Mouse (Mus musculus): Measurements from ENCODE around the gene Ldhd. TPM values are rescaled to one million over a fixed set of nuclear protein-coding genes. Genes with fewer than 3 reads are reported as not detected.

Gene Ldhd
- polyA plus RNA-seq, 1 experiment from 2014 or later = 0.96 TPM

DNA sequence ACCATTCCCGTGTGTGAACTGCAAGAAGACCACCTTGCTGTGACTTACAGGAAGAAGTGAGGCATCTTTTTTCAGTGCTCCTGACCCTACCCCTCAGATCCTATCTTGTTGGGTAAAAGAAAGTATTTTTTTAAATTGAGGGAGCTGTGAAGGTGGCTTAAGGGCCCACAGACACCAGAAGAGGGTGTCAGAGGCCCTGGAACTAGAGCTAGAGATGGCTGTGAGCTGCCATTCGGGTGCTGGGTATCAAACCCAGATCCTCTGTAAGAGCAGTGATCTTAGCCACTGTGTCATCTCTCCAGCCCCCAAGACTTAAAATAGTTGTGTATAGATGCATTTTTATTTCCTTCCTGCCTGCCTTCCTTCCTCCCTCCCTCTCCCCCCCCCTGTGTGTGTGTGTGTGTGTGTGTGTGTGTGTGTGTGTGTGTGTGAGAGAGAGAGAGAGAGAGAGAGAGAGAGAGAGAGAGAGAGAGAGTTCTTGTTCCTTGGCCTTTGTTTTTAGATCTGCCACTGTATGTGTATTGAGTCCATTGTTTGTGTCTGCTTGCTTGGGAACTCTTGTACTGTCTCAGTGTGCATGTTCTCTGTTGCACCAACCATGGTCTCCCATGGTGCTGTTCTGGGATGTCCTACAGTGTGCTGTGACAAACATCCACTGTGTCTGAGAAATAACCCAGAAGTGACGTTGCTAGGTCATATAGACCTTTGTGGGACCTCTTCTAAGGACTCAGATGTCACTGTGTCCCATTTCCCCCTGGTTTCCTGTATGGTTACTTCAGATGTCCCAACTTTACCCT lies 35.9 kb downstream of the Ldhd start:
- Histone ChIP-seq H3K4me3 (ENCODE audit: low read depth, low read length) (no peak overlapping the region), H3K36me3 (ENCODE audit: control insufficient read depth, insufficient read depth, low read length) (no peaks in the 10 kb centered on the region), H3K27me3 (ENCODE audit: control insufficient read depth, insufficient read depth, low read length) (no peaks in the 10 kb centered on the region), H3K4me1 (ENCODE audit: control insufficient read depth, insufficient read depth, low read length) (peaks cover 28% of the 10 kb centered on the region; the same call in 1 of the 2 replicates), H3K4me2 (ENCODE audit: low read depth, low read length) (no peak overlapping the region), H3K9ac (replicated peaks; ENCODE audit: low read depth, low read length) (no peak overlapping the region), H3K9me3 (ENCODE audit: control insufficient read depth, low read length) (no peaks in the 10 kb centered on the region), H3K27ac (ENCODE audit: low read depth, low read length) (no peak overlapping the region)
- 77% methylated on average over 3 of the region's 3 CpGs for WGBS
- ATAC-seq (ENCODE audit: low read depth) = no peak

DNA sequence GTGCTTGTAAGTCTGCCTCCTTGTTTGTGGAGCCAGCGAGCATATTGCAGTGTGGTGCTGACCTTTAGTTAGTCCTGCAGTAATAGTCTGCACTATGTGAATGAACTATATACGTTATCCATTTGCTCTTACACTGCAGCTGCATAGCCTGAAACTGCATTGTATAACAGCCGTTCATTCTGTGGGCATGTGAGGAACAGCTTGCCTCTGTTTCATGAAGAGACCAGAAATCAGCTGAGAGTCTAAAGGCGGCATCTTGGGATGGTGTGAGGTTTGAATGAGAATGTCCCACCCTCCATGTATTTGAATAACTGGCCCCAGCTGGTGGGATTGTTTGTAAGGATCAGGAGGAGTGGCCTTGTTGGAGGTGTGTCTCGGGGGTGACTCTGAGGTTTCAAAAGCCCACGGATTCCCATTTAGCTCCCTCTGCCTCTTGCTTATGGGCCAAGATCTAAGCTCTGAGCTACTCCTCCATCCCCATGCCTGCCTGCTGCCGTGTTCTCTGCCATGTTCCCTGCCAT lies 37.7 kb downstream of the Ldhd start:
- no peaks in the 10 kb centered on the region for H3K9me3 ChIP-seq (ENCODE audit: control insufficient read depth, low read length)
- no peaks in the 10 kb centered on the region for H3K36me3 ChIP-seq (ENCODE audit: control insufficient read depth, insufficient read depth, low read length)
- WGBS = 63% methylated on average over 7 of the region's 7 CpGs
- no peak overlapping the region for H3K9ac ChIP-seq (replicated peaks; ENCODE audit: low read depth, low read length)
- peaks cover 26% of the 10 kb centered on the region; the same call in 1 of the 2 replicates for H3K4me1 ChIP-seq (ENCODE audit: control insufficient read depth, insufficient read depth, low read length)
- no peak for ATAC-seq (ENCODE audit: low read depth)
- H3K4me3 ChIP-seq (ENCODE audit: low read depth, low read length) = no peak overlapping the region
- H3K4me2 ChIP-seq (ENCODE audit: low read depth, low read length) = no peak overlapping the region
- no peak overlapping the region for H3K27ac ChIP-seq (ENCODE audit: low read depth, low read length)
- no peaks in the 10 kb centered on the region for H3K27me3 ChIP-seq (ENCODE audit: control insufficient read depth, insufficient read depth, low read length)

DNA sequence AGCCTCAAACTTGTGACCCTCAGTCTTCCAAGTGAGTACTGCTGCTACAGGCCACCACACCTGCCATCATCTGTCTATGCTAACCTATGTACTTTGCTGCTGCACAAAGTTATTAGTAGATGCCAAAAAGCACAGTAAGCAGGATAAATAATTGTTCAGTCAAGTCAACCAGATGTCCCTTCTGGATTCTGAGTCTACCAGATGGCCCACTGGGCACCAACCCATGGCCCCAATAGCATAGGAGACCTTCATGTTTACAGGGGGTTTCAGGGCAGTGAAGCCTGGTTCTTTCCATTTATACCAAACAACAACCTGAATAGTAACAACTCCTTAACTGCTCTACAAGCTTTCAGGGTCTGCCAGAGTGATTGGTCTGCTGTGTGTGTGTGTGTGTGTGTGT lies 39.0 kb downstream of the Ldhd start:
- Histone ChIP-seq H3K4me3 (ENCODE audit: low read depth, low read length) (no peak overlapping the region), H3K27me3 (ENCODE audit: control insufficient read depth, insufficient read depth, low read length) (no peaks in the 10 kb centered on the region), H3K9me3 (ENCODE audit: control insufficient read depth, low read length) (no peaks in the 10 kb centered on the region), H3K27ac (ENCODE audit: low read depth, low read length) (no peak overlapping the region), H3K36me3 (ENCODE audit: control insufficient read depth, insufficient read depth, low read length) (no peaks in the 10 kb centered on the region), H3K9ac (replicated peaks; ENCODE audit: low read depth, low read length) (no peak overlapping the region), H3K4me2 (ENCODE audit: low read depth, low read length) (no peak overlapping the region), H3K4me1 (ENCODE audit: control insufficient read depth, insufficient read depth, low read length) (peaks cover 18% of the 10 kb centered on the region; the same call in 1 of the 2 replicates)
- no peak for ATAC-seq (ENCODE audit: low read depth)

DNA sequence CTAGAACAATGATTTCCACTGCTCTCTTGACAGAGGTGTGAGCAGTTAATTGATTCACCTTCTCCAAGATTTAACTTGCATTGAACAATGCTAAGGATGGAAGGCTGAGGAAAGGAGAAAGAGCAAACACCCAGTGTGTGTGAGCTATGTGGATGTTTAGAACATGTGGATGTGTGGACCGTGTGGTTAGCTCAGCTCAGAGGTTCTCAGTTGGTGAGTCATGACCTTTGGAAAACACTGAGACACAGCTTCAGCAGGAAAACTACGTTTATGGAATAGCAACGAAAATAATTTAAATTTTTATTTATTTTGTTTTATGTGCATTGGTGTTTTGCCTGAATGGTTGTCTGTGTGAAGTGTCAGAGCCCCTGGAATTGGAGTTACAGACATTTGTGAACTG lies 40.0 kb downstream of the Ldhd start:
- WGBS = 91% methylated on average over 3 of the region's 3 CpGs
- Histone ChIP-seq H3K4me3 (ENCODE audit: low read depth, low read length) (no peak overlapping the region), H3K9ac (replicated peaks; ENCODE audit: low read depth, low read length) (no peak overlapping the region)

DNA sequence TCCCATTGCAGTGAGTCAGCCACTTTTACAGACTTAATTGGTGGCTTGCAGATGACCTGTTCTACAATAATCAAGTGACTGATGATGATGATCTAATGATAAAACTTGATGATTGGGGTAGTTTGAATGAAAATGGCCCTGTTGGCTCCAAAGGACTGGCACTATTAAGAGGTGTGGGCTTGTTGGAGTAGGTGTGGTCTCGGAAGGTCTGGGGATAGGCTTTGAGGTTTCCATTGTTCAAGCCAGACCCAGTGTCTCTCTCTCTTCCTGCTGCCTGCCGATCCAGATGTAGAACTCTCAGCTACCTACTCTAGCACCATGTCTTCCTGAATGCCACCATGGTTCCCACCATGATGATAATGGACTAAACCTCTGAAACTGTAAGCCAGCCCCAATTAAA lies 41.8 kb downstream of the Ldhd start:
- no peak overlapping the region for H3K9ac ChIP-seq (replicated peaks; ENCODE audit: low read depth, low read length)
- no peak overlapping the region for H3K4me3 ChIP-seq (ENCODE audit: low read depth, low read length)
- no peak overlapping the region for H3K4me2 ChIP-seq (ENCODE audit: low read depth, low read length)
- peaks cover 1% of the 10 kb centered on the region; the same call in 1 of the 2 replicates for H3K4me1 ChIP-seq (ENCODE audit: control insufficient read depth, insufficient read depth, low read length)
- no peaks in the 10 kb centered on the region for H3K36me3 ChIP-seq (ENCODE audit: control insufficient read depth, insufficient read depth, low read length)
- no peaks in the 10 kb centered on the region for H3K9me3 ChIP-seq (ENCODE audit: control insufficient read depth, low read length)
- no peak for ATAC-seq (ENCODE audit: low read depth)
- no peak overlapping the region for H3K27ac ChIP-seq (ENCODE audit: low read depth, low read length)
- no peaks in the 10 kb centered on the region for H3K27me3 ChIP-seq (ENCODE audit: control insufficient read depth, insufficient read depth, low read length)
- WGBS = 90% methylated on average over 2 of the region's 2 CpGs

More for the DNA sequence above, 40.0 kb downstream of the Ldhd start:
- Histone ChIP-seq H3K36me3 (ENCODE audit: control insufficient read depth, insufficient read depth, low read length) (no peaks in the 10 kb centered on the region), H3K9me3 (ENCODE audit: control insufficient read depth, low read length) (no peaks in the 10 kb centered on the region), H3K27ac (ENCODE audit: low read depth, low read length) (no peak overlapping the region), H3K4me2 (ENCODE audit: low read depth, low read length) (no peak overlapping the region), H3K27me3 (ENCODE audit: control insufficient read depth, insufficient read depth, low read length) (no peaks in the 10 kb centered on the region), H3K4me1 (ENCODE audit: control insufficient read depth, insufficient read depth, low read length) (peaks cover 9% of the 10 kb centered on the region; the same call in 1 of the 2 replicates)
- no peak for ATAC-seq (ENCODE audit: low read depth)

DNA sequence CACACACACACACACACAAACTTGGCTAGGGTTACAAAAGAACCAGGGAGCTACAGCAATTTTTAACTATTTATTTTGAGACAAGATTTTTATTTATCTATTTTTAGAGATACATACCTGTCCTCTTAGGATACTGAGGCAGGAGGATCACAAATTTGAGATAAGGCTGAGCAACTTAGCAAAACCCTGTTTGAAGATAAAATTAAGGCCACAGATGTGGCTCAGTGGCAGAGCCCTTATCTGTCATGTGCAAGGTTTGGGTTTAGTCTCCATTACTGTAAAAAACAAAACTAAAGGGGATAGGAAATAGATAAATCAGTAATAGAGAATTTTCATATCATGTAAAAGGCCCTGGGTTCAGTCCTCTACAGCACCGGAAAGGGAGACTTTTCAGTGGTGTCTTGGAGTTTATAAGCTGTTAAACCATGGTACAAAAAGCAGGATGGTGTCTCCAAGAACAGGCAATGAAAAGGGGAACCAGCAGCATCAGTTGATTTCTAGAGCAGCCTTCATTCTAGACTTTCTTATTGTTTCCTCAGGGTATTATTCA lies 42.6 kb downstream of the Ldhd start:
- Histone ChIP-seq H3K4me3 (ENCODE audit: low read depth, low read length) (no peak overlapping the region), H3K4me1 (ENCODE audit: control insufficient read depth, insufficient read depth, low read length) (no peaks in the 10 kb centered on the region), H3K9ac (replicated peaks; ENCODE audit: low read depth, low read length) (no peak overlapping the region), H3K36me3 (ENCODE audit: control insufficient read depth, insufficient read depth, low read length) (no peaks in the 10 kb centered on the region), H3K4me2 (ENCODE audit: low read depth, low read length) (no peak overlapping the region), H3K9me3 (ENCODE audit: control insufficient read depth, low read length) (no peaks in the 10 kb centered on the region), H3K27ac (ENCODE audit: low read depth, low read length) (no peak overlapping the region), H3K27me3 (ENCODE audit: control insufficient read depth, insufficient read depth, low read length) (no peaks in the 10 kb centered on the region)
- no peak for ATAC-seq (ENCODE audit: low read depth)
- WGBS = 93% methylated on average over 1 of the region's 1 CpGs

DNA sequence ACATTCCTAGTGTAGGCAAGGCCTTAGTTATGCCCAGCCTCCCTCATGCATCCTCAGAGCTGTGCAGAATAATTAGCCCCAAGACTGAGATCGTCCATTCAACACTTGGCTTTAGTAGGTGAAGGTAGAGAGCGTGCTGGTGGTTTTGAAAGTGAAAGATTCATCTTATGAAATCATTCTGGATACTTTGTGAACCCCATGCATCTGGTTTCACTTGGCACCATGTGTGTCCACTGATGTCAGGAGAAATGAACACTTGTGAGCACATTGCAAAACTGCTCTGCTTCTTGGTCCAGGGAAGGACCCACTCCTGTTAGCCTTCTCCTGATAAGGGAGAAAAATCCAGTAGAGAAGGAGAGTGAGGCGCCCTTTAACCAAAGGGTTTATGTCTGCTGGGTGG lies 45.2 kb downstream of the Ldhd start:
- Histone ChIP-seq H3K4me1 (ENCODE audit: control insufficient read depth, insufficient read depth, low read length) (no peaks in the 10 kb centered on the region), H3K27me3 (ENCODE audit: control insufficient read depth, insufficient read depth, low read length) (no peaks in the 10 kb centered on the region), H3K36me3 (ENCODE audit: control insufficient read depth, insufficient read depth, low read length) (no peaks in the 10 kb centered on the region), H3K4me3 (ENCODE audit: low read depth, low read length) (no peak overlapping the region), H3K4me2 (ENCODE audit: low read depth, low read length) (no peak overlapping the region), H3K9me3 (ENCODE audit: control insufficient read depth, low read length) (no peaks in the 10 kb centered on the region), H3K9ac (replicated peaks; ENCODE audit: low read depth, low read length) (no peak overlapping the region), H3K27ac (ENCODE audit: low read depth, low read length) (no peak overlapping the region)
- ATAC-seq (ENCODE audit: low read depth) = no peak
- WGBS = 93% methylated on average over 3 of the region's 3 CpGs

DNA sequence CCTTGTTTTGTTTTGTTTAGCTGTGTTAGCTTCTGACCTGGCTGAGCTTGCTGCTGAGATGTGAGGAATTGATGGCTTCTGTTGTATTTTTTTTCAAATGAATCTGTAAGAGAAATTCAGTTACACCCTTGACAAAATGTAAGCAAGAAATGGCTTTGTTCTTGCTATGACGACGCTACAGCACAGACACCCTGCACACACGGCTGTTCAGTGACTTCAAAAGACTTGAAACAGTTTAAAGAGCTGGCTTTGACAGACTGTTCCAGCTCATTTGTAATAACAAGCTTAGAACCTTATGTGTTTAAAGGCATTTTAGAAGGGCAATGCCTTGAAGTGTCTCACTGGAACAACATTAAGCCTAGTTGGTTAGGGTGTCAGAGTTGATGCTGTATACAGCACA lies 47.8 kb downstream of the Ldhd start:
- Histone ChIP-seq H3K36me3 (ENCODE audit: control insufficient read depth, insufficient read depth, low read length) (no peaks in the 10 kb centered on the region), H3K4me1 (ENCODE audit: control insufficient read depth, insufficient read depth, low read length) (no peaks in the 10 kb centered on the region), H3K9ac (replicated peaks; ENCODE audit: low read depth, low read length) (no peak overlapping the region), H3K9me3 (ENCODE audit: control insufficient read depth, low read length) (no peaks in the 10 kb centered on the region), H3K4me2 (ENCODE audit: low read depth, low read length) (no peak overlapping the region), H3K4me3 (ENCODE audit: low read depth, low read length) (no peak overlapping the region), H3K27ac (ENCODE audit: low read depth, low read length) (no peak overlapping the region), H3K27me3 (ENCODE audit: control insufficient read depth, insufficient read depth, low read length) (no peaks in the 10 kb centered on the region)
- WGBS = 69% methylated on average over 3 of the region's 3 CpGs
- no peak for ATAC-seq (ENCODE audit: low read depth)

DNA sequence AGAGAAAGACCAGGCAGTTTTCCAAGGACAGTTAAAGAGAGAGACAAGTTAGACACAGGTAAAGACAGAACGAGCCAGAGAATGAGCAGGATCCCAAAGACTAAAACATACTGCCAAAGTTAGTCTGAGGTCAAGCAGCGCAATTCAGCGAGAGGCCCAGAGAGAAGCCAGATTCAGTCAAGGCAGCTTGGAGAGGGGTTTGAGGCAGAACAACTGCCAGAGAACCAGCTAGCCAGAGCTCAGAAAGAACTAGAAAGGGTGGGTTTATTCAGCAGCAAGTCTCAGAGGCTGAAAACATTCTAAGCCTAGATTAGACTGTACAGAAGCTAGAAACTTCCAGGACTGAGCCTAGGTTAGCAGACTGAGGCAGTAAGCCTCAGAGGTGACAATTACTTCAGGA lies 49.9 kb downstream of the Ldhd start:
- H3K4me3 ChIP-seq (ENCODE audit: low read depth, low read length) = no peak overlapping the region
- H3K9me3 ChIP-seq (ENCODE audit: control insufficient read depth, low read length) = no peaks in the 10 kb centered on the region
- no peak overlapping the region for H3K27ac ChIP-seq (ENCODE audit: low read depth, low read length)
- no peak for ATAC-seq (ENCODE audit: low read depth)
- H3K4me2 ChIP-seq (ENCODE audit: low read depth, low read length) = no peak overlapping the region
- H3K4me1 ChIP-seq (ENCODE audit: control insufficient read depth, insufficient read depth, low read length) = no peaks in the 10 kb centered on the region
- WGBS = 94% methylated on average over 3 of the region's 3 CpGs
- H3K27me3 ChIP-seq (ENCODE audit: control insufficient read depth, insufficient read depth, low read length) = no peaks in the 10 kb centered on the region
- H3K36me3 ChIP-seq (ENCODE audit: control insufficient read depth, insufficient read depth, low read length) = no peaks in the 10 kb centered on the region
- no peak overlapping the region for H3K9ac ChIP-seq (replicated peaks; ENCODE audit: low read depth, low read length)
